21 mouse cellular contexts compared by ENCODE assay signal in genomic region chr19:19097149-19097548, GRCm38 (mm10). TPM values are rescaled to one million over a fixed set of nuclear protein-coding genes. Genes with fewer than 3 reads are reported as not detected.
"Had no signal": no experiment of that assay in that cellular context is flagged by ENCODE, and none has a peak within 500 bp of the region (broad histone marks: within the 10 kb centered on the region; RNA-seq: fewer than 3 reads in every experiment).

No protein-coding gene starts in this region.

- H3K4me1 ChIP-seq: limb, embryonic 12.5 days; limb, embryonic 15.5 days; megakaryocyte, embryonic 14.5 days; midbrain, embryonic 10.5 days; midbrain, embryonic 13.5 days; neural tube, embryonic 12.5 days; neural tube, embryonic 15.5 days had no signal

- H3K27me3 ChIP-seq: limb, embryonic 12.5 days; limb, embryonic 15.5 days; megakaryocyte, embryonic 14.5 days; midbrain, embryonic 13.5 days; neural tube, embryonic 12.5 days; neural tube, embryonic 15.5 days had no signal

- H3K4me3 ChIP-seq: limb, embryonic 12.5 days; limb, embryonic 15.5 days; midbrain, embryonic 10.5 days; midbrain, embryonic 13.5 days; neural tube, embryonic 12.5 days; neural tube, embryonic 15.5 days had no signal

- H3K36me3 ChIP-seq: limb, embryonic 12.5 days; limb, embryonic 15.5 days; midbrain, embryonic 10.5 days; midbrain, embryonic 13.5 days; neural tube, embryonic 12.5 days; neural tube, embryonic 15.5 days had no signal

- H3K9me3 ChIP-seq: limb, embryonic 12.5 days; limb, embryonic 15.5 days; megakaryocyte, embryonic 14.5 days; midbrain, embryonic 10.5 days; midbrain, embryonic 13.5 days; neural tube, embryonic 12.5 days; neural tube, embryonic 15.5 days had no signal

- H3K4me2 ChIP-seq: limb, embryonic 12.5 days; limb, embryonic 15.5 days; liver, embryonic 11.5 days; lung, embryonic 14.5 days; midbrain, embryonic 13.5 days; neural tube, embryonic 12.5 days; neural tube, embryonic 15.5 days had no signal

- ATAC-seq: liver, postnatal 0 days; lung, postnatal 0 days; midbrain, embryonic 13.5 days had no signal

- H3K27ac ChIP-seq: limb, embryonic 12.5 days; limb, embryonic 15.5 days; liver, embryonic 14.5 days; midbrain, embryonic 10.5 days; midbrain, embryonic 13.5 days; neural tube, embryonic 12.5 days; neural tube, embryonic 15.5 days had no signal

- H3K9ac ChIP-seq: limb, embryonic 12.5 days; limb, embryonic 15.5 days; liver, embryonic 14.5 days; liver, postnatal 0 days; lung, embryonic 14.5 days; midbrain, embryonic 13.5 days; neural tube, embryonic 12.5 days; neural tube, embryonic 15.5 days had no signal

- DNase-seq: kidney, adult 18-20 months; kidney, adult 9 months; kidney, postnatal 14 days; kidney, postnatal 4 days; left cerebral cortex, postnatal 4 days; liver, postnatal 0 days; lung, embryonic 14.5 days; retina, postnatal 1 day; thymus, adult 18-20 months; thymus, postnatal 36 days had no signal

RNA-seq across cellular contexts. Expression of gene Rorb, which starts 13.8 kb away (rescaled TPM):
- polyA plus RNA-seq: liver, embryonic 14.5 days; liver, postnatal 0 days; spleen, adult 2 months had no signal
